Comparison of ENCODE assay signal across 10 mouse cellular contexts in the genomic region with DNA sequence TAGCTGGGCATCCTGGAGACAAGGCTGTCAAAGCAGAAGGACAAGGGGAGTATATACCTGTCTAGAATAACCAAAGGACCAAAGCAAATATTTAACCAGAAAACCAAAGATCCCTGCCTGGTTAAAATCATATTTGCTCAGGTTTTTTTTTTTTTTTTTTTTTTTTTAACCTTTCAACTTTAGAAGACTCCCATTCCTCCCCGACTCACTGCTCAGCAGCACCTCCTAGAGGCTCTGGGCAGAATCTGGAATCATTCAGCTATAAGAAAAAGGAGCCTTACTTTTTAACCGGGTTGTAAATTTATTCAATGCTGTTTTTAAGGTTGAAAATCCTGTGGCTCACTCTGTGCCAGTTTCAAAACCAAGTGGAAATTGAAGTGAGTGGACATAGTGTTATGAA. TPM values are rescaled to one million over a fixed set of nuclear protein-coding genes. Genes with fewer than 3 reads are reported as not detected.
A peak's percentile ranks its signal among the peaks of the same experiment; 100 is the strongest.
DNase-seq lines count a peak whose midpoint lies in the region; ATAC-seq and TF ChIP-seq lines count a peak whose summit lies in the region.
"Had no signal": no experiment of that assay in that cellular context is flagged by ENCODE, and none has a peak within 500 bp of the region (broad histone marks: within the 10 kb centered on the region; RNA-seq: fewer than 3 reads in every experiment).

No protein-coding gene starts in this region.

- H3K27me3 ChIP-seq in midbrain, embryonic 14.5 days (ENCODE audit: control insufficient read depth, insufficient read depth, low read length) = no peaks in the 10 kb centered on the region
- no peaks in the 10 kb centered on the region for H3K27me3 ChIP-seq in midbrain, embryonic 13.5 days
- no peaks in the 10 kb centered on the region for H3K27me3 ChIP-seq in small intestine, adult 2 months (ENCODE audit: control insufficient read depth, insufficient read depth, low read length)
- H3K27me3 ChIP-seq: forebrain, embryonic 12.5 days had no signal

- WGBS in midbrain, embryonic 14.5 days = 76% methylated on average over 2 of the region's 2 CpGs
- 67% methylated on average over 2 of the region's 2 CpGs for WGBS in midbrain, embryonic 13.5 days
- WGBS in small intestine, adult 2 months = 46% methylated on average over 2 of the region's 2 CpGs

- peaks cover 53% of the 10 kb centered on the region for H3K36me3 ChIP-seq in midbrain, embryonic 14.5 days (ENCODE audit: control insufficient read depth, insufficient read depth, low read length)
- peaks cover 55% of the 10 kb centered on the region for H3K36me3 ChIP-seq in midbrain, embryonic 13.5 days
- no peaks in the 10 kb centered on the region for H3K36me3 ChIP-seq in small intestine, adult 2 months (ENCODE audit: control insufficient read depth, insufficient read depth, low read length)

- peak; percentile 34 to 61 for DNase-seq in cerebellum, postnatal 14 days
- DNase-seq in cerebellum, adult 9-10 months = no peak
- DNase-seq in midbrain, embryonic 14.5 days = peak; percentile 35
- DNase-seq in embryo, embryonic 10.5 days (ENCODE audit: low spot score) = peak; percentile 45
- no peak for DNase-seq in layer of hippocampus, adult 8-10 months (ENCODE audit: low spot score in 2 of 2)

- H3K4me3 ChIP-seq in midbrain, embryonic 14.5 days (replicated peaks; ENCODE audit: low read depth, low read length) = no peak overlapping the region
- H3K4me3 ChIP-seq in midbrain, embryonic 13.5 days (replicated peaks) = no peak overlapping the region
- no peak overlapping the region for H3K4me3 ChIP-seq in small intestine, adult 2 months (ENCODE audit: low read depth, low read length)
- H3K4me3 ChIP-seq: forebrain, embryonic 12.5 days had no signal

- H3K9me3 ChIP-seq in midbrain, embryonic 14.5 days (ENCODE audit: control insufficient read depth, low read length) = no peaks in the 10 kb centered on the region
- H3K9me3 ChIP-seq in midbrain, embryonic 13.5 days = no peaks in the 10 kb centered on the region
- H3K9me3 ChIP-seq: forebrain, embryonic 12.5 days had no signal

- H3K4me1 ChIP-seq in midbrain, embryonic 14.5 days (ENCODE audit: control insufficient read depth, insufficient read depth, low read length) = no peaks in the 10 kb centered on the region
- no peaks in the 10 kb centered on the region for H3K4me1 ChIP-seq in midbrain, embryonic 13.5 days (replicated peaks)
- peaks cover 3% of the 10 kb centered on the region for H3K4me1 ChIP-seq in small intestine, adult 2 months (ENCODE audit: control insufficient read depth, insufficient read depth, insufficient read length, low read length)
- H3K4me1 ChIP-seq: forebrain, embryonic 12.5 days had no signal

- TF ChIP-seq POLR2A in small intestine, adult 2 months (IDR thresholded peaks at IDR 0.05; ENCODE audit: low read depth, low read length) = no peak

- no peak overlapping the region for H3K4me2 ChIP-seq in midbrain, embryonic 14.5 days (ENCODE audit: low read length)
- H3K4me2 ChIP-seq in midbrain, embryonic 13.5 days (replicated peaks) = no peak overlapping the region
- H3K4me2 ChIP-seq: forebrain, embryonic 12.5 days had no signal

- peak; percentile 49; the same call in 1 of the 2 replicates for TF ChIP-seq CTCF in small intestine, adult 2 months (IDR thresholded peaks at IDR 0.05; ENCODE audit: extremely low read depth, insufficient read length, insufficient replicate concordance, low read depth, low read length)

- ATAC-seq in midbrain, embryonic 14.5 days (ENCODE audit: low FRiP score, low TSS enrichment) = no peak
- no peak for ATAC-seq in midbrain, embryonic 13.5 days
- ATAC-seq in granulocyte monocyte progenitor cell, adult 5-6 weeks (replicated peaks; ENCODE audit: poor library complexity, severe bottlenecking) = no peak

- no peak overlapping the region for H3K9ac ChIP-seq in midbrain, embryonic 14.5 days (replicated peaks; ENCODE audit: low read length)
- no peak overlapping the region for H3K9ac ChIP-seq in midbrain, embryonic 13.5 days (replicated peaks)
- H3K9ac ChIP-seq: forebrain, embryonic 12.5 days had no signal

- no peak overlapping the region for H3K27ac ChIP-seq in midbrain, embryonic 14.5 days (replicated peaks; ENCODE audit: low read depth, low read length)
- no peak overlapping the region for H3K27ac ChIP-seq in midbrain, embryonic 13.5 days
- no peak overlapping the region for H3K27ac ChIP-seq in small intestine, adult 2 months (ENCODE audit: insufficient read depth, low read depth, low read length)
- H3K27ac ChIP-seq: forebrain, embryonic 12.5 days had no signal

RNA-seq across cellular contexts. Expression of gene Slc6a3, which starts 33.8 kb away (rescaled TPM):
- polyA plus RNA-seq in midbrain, embryonic 14.5 days (2014; fragmentation: Nextera tagmentation; extraction: Ambion mirVana) = 8.1 and 8.5 TPM in 2 replicates
- 1.1 and 6.7 TPM in 2 replicates for polyA plus RNA-seq in midbrain, embryonic 13.5 days (2015; fragmentation: Nextera tagmentation; extraction: Ambion mirVana)
- 0.09 and 0.17 TPM in 2 replicates for polyA plus RNA-seq in small intestine, adult 2 months (2012; rRNA removed)
- total RNA-seq in granulocyte monocyte progenitor cell, adult 5-6 weeks (2014; fragmentation: Nextera tagmentation) = not detected in 2 replicates
- not detected in 2 replicates for total RNA-seq in granulocyte monocyte progenitor cell, adult 5-6 weeks (2017)
- under 1 TPM in 3 of 4 experiments, not detected in 1; 0.13 to 0.52 (median 0.21) TPM for total RNA-seq in layer of hippocampus, adult 8-10 months (2022)
- polyA plus RNA-seq: neural tube, embryonic 14.5 days had no signal

RNA-seq across cellular contexts. Expression of gene Lpcat1, which starts 35.7 kb away (rescaled TPM):
- polyA plus RNA-seq in midbrain, embryonic 14.5 days (2014; fragmentation: Nextera tagmentation; extraction: Ambion mirVana) = 74.4 and 76.9 TPM in 2 replicates
- polyA plus RNA-seq in midbrain, embryonic 13.5 days (2015; fragmentation: Nextera tagmentation; extraction: Ambion mirVana) = 53.7 and 57.8 TPM in 2 replicates
- 4.6 and 6.8 TPM in 2 replicates for polyA plus RNA-seq in small intestine, adult 2 months (2012; rRNA removed)
- total RNA-seq in granulocyte monocyte progenitor cell, adult 5-6 weeks (2014; fragmentation: Nextera tagmentation) = 16.0 and 19.0 TPM in 2 replicates
- 19.8 and 32.3 TPM in 2 replicates for total RNA-seq in granulocyte monocyte progenitor cell, adult 5-6 weeks (2017)
- 10 to 100 TPM; 33.1 to 47.9 (median 44.0) TPM for total RNA-seq in layer of hippocampus, adult 8-10 months (2022)

Comparison
In these comparisons a context has a peak if more than half of its experiments do, and no peak if none do; other contexts are left out.
1. DNase-seq: peak in cerebellum, postnatal 14 days (2 of 2), midbrain, embryonic 14.5 days (single experiment) and embryo, embryonic 10.5 days (single experiment); none in cerebellum, adult 9-10 months (single experiment) and layer of hippocampus, adult 8-10 months (0 of 2).